Mouse (Mus musculus): ENCODE data around the gene Kdm1b.
A peak's percentile ranks its signal among the peaks of the same experiment; 100 is the strongest.

Kdm1b gene

GRCm38 (mm10) chr13:47043030-47043680, at the start of gene Kdm1b:
TSS of gene Kdm1b (plus strand) at chr13:47043499.
- DNase-seq (ENCODE audit: low read depth, low spot score), result peak; percentile 100

DNA sequence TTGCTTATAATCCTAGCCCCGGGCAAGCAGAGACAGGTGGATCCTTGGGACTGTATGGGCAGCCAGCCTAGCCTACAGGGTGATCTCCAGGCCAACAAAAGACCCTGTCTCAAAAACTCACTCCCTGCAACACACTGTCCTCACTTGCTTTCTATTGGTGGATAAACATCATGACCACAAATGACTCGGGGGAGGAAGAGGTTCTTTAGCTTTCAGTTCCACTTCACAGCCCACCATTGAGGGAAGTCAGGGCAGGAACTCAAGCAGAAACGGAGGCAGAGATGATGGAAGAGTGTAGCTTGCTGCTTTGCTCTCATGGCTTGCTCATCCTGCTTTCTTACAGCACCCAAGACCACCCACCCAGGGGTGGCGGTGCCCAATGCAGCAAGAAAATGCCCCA, 45.9 kb upstream of the Kdm1b start:
- DNase-seq (ENCODE audit: low read depth, low spot score), result no peak

DNA sequence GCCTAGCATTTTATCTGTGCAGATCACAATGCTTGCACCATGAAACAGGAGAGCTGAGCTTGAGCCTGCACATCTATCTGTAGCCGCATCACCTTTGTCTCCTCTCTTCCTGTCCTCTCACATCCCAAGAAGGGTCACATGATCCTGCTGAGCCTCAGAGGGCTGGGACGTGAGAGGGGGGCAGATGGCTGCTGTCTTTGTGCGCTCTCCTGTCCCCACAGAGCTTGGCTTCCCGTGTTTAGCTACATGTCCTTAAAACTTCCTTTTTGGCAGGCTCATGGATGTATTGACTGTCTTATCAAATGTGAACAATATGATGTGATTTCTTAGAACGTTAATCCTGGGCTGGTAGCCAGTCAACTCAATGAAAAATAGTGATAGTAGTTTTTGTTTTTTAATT, 43.8 kb upstream of the Kdm1b start:
- DNase-seq (ENCODE audit: low read depth, low spot score), result no peak

- DNase-seq (ENCODE audit: low read depth, low spot score), result no peak
These were observed 41.7 kb upstream of the Kdm1b start for GRCm38 (mm10) chr13:47001590-47001989.

DNA sequence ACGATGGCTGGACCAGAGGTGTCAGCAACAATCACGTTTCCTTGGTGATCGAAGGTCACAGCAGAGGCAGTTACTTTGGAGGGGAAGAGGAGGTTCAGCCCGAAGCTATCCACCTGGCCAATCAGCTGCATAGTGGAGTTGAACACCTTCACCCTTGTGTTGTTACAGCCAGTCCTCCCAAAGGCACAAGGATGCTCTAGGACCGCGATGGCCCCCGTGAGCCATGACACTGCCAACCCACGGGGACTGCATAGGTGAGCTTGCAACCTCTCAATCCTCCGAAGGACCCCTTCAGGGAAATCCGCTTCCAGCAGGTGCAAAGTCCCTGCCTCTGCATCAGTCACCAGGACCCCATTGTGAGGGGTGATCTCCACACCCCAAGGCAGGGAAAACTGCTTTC, 29.6 kb upstream of the Kdm1b start:
- DNase-seq (ENCODE audit: low read depth, low spot score), result no peak

GRCm38 (mm10) chr13:47014334-47015194, 28.7 kb upstream of the Kdm1b start, which contains the start of gene Nhlrc1:
TSS of gene Nhlrc1 (minus strand) at chr13:47014850.
- peak; percentile 84 for DNase-seq (ENCODE audit: low read depth, low spot score)

- no peak for DNase-seq (ENCODE audit: low read depth, low spot score)
These were observed 28.2 kb upstream of the Kdm1b start for GRCm38 (mm10) chr13:47015195-47015501.

DNA sequence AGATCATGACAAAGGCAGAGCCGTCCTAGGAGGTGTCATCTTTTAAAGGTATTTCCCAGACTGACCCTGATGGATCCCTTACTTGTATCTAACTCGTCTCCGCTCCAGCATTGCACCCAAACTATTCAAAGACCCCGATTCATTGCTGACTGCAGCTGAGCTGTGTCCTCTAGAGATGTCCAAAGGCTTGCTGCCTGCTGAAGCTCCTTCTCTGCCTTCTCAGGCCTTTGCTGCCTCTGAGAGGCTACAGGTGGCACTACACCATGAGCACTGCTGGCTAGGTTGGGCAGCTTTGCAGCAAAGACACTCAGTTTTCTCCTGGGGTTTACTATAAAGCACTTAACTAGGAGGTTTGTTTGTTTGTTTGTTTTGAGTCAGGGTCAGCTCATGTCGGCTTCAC, 26.0 kb upstream of the Kdm1b start:
- peak; percentile 54 for DNase-seq (ENCODE audit: low read depth, low spot score)

DNA sequence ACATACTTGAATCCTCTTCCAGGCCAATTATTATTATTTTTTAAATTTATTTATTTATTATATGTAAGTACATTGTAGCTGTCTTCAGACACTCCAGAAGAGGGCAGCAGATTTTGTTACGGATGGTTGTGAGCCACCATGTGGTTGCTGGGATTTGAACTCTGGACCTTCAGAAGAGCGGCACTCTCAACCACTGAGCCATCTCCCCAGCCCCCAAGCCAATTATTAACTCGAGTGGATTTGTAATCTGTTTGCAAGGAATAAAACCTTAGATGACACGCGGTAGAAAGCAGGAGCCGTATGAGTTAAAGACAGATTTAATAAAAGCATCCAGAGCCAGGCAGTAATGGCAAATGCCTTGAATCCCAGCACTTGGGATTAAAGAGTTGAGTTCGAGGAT, 23.5 kb upstream of the Kdm1b start:
- no peak for DNase-seq (ENCODE audit: low read depth, low spot score)

DNA sequence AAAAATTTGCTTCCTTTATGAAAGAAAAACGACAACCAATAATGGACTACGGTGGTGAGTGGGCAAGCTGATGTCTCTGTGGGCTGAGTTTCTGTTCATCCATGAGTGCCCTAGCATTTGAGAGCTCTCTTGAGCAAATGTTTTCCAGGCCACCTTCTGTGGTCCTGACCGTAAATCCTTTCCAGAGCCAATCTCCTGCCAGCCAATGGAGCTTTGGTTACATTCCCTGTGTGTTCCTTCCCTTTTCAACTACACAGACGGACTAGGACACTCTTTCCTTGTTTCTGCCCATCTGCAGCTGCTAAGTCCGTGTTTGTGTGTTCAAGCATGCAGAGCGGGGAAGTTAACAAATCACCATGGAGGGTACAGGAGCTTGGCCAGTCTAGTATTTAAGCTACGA, 22.5 kb upstream of the Kdm1b start:
- DNase-seq (ENCODE audit: low read depth, low spot score), result no peak

DNA sequence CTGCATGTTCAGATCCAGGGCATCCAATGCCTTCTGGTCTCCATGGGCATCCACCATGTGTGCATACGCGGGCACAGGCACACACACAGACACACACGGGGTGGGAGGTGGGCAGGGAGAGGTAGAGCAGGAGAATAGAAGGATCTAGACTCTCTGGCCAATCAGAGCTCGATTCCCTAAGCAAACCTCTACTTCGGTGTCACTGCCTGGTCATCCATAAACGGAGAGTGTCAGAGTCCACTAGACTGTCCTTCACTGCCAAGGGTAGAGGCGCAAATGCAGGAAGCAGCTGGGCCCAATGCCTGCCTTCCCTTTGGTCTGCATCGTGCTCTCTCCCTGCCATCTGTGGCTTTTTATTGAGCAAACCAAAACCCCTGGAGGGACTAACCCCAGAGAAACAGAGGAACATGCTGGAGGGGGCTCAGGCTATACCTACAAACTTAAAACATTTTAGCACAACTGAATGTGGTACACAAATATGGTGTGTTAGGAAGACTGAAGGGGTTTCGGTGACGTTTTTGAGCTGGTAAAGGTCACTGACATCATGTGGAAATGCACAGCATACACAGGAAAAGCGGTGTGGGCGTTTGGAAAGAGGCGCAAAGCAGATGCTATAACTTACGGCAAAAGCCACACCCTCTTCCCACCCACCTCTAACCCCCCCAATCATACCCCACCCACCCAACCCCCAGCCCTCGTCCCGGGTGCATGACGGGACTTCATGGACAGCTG, 12.8 kb upstream of the Kdm1b start:
- no peak for DNase-seq (ENCODE audit: low read depth, low spot score)

DNA sequence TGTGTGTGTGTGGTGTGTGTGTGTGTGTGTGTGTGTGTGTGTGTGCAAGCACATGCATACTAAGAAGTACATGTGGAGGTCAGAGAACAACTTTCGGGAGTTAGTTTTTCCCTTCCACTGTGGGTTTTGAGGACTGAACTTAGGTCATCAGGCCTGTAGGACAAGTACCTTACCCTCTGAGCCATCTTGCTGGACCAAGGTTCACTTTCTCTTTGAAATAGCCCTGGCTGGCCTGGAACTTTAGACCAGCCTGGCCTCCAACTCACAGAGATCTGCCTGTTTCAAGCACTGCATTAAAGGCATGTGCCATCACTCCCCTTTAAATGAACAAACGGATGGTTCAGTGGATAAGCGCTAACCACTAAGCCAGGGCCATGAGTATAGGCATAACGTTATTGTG, 9.7 kb upstream of the Kdm1b start:
- no peak for DNase-seq (ENCODE audit: low read depth, low spot score)

DNA sequence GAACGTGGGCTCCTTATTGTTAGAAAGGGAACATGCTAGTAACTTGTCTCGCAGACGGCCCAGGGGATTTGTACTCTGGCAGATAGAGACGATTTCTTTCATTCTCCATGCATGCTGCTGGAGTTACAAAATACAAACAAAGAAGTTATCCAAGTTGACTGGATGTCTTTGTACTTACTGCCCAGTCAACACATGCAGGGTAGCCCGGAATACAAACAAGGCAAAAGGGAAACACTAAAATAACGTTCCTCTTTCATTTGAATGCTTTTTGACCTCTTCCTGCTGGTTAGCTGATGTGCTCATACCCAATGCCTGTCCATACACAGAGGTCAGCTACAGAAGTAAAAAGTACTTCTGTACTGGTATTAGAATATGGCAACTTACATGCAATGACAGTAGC, 5.4 kb upstream of the Kdm1b start:
- no peak for DNase-seq (ENCODE audit: low read depth, low spot score)

DNA sequence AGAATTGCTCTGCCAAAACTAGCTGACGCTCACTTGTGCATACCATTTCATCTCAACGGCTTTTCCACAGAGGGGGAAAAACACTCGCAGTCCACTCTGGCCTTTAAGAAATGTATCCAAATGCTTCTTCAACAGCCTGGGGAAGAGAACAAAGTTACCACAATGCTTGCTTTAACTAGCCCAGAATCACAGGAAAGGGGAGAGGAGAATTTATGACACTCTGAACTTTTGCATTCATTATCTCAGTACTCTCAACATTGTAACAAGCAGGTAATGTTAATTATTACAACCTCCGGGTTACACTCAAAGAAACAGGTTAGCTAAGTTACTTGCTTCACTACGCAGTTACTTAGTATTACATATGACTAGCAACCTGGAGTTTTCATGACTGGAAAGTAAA, 3.2 kb upstream of the Kdm1b start:
- no peak for DNase-seq (ENCODE audit: low read depth, low spot score)

- DNase-seq (ENCODE audit: low read depth, low spot score), result no peak
These were observed 1.2 kb upstream of the Kdm1b start for GRCm38 (mm10) chr13:47042024-47042633.

DNA sequence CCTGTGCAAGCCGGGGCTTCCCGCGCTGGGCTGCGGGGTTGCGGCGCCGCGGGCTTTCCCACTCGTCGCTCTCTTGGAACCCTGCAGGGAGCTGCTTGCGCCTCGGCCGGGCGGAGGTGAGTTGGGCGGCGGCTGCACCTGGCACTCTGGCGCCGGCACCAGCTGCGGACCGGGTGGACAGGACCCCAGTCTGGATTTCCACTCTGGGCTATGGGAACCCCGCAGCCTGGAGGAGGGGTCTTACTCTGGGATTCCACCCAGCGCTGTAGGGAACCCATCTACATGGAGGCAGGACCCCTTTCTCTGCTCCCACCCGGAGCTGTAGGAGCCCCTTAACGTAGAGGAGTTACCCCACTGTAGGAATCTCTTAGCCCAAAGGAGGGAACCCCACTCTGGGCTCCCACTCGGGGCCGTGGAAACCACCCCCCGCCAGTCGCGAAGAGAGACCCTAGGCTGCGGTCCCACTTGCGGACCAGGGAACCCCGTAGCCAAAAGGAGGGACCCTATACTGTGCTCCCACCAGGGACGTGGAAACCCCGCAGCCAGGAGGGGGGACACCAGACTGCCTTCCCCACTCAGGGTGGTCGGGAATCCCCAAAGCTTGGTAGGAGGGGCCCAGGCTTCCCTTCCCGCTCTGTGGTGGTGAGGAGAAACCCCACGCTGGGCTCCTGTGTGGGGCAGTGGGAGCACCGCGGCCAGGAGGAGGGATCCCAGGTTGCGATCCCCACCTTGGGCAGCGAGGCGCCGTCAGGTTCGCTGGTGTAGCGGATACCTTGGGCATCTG, 726 bp downstream of the Kdm1b start:
- no peak for DNase-seq (ENCODE audit: low read depth, low spot score)

DNA sequence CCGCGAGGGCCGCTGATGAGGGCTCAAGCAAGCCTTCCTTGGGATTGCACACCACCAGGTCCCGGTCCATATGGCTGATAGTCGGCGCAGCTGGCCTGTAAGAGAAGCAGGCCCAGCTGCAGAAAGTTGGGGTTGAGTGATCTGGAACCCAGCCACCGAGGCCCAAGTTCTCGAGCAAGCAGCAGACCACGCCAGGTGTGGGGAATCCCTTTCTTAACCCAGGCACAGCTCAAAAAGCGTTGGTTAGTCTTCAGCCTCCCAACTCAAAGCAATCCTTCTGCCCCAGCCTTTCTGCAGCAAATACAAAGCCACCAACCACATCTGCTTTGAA, 1.3 kb downstream of the Kdm1b start, which contains the start of gene Tpmt:
TSS of gene Tpmt (minus strand) at position 121 of the 331 bp plus-strand sequence.
- DNase-seq (ENCODE audit: low read depth, low spot score), result no peak

DNA sequence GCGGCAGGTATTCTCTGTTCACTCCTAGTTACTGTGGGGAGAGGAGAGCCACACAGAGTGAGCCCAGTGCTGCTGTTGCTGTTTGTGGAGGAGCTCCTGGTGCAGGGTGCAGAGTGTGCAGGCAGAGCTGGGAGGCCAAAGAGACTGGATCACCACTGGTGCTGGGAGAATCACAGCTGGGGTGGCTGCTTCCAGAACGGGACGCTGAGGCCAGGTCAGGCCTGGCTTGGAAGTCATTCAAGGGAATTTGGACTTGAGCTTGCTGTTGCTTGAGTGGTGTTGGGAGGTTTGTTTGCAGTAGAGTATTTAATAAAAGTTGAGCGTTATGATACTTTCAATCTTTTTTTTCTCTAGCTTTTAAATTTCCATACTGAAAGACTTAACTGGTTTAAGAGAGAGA, 4.7 kb downstream of the Kdm1b start:
- DNase-seq (ENCODE audit: low read depth, low spot score), result no peak

GRCm38 (mm10) chr13:47050009-47050408, 6.7 kb downstream of the Kdm1b start:
- DNase-seq (ENCODE audit: low read depth, low spot score), result no peak

DNA sequence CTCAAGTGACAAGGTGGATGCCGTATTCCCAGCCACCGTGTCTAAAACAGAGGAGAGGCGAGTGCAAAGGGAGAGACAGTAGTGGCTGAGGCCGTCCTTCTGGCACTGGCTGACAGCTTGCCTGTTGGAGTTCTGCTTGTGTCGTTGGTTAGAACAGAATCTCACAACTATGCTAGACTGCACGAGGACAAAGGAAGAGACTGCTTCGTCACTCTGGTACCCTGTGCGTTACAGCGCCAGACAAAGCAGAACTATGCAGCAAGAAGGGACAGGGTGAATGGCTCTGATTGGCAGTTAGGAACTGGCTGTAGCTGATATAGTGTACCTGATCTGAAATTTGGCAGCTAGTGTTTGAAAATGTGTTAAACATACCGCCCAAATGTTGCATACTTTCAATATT, 10.7 kb downstream of the Kdm1b start:
- peak; percentile 14 for DNase-seq (ENCODE audit: low read depth, low spot score)

GRCm38 (mm10) chr13:47056126-47056525, 12.8 kb downstream of the Kdm1b start:
- no peak for DNase-seq (ENCODE audit: low read depth, low spot score)

Data from mesoderm, embryonic 11.5 days (tissue).